Mouse (Mus musculus) hindbrain, embryonic 11.5 days (tissue): ENCODE results near the gene Ip6k3. TPM values are rescaled to one million over a fixed set of nuclear protein-coding genes. Genes with fewer than 3 reads are reported as not detected.

Experiments used
- ATAC-seq: fragments of 200-750 bp; cut with Nextera tagmentation; 2 replicates; pipeline ENCODE4 v1.8.0; 2017; ENCODE audit warnings: mild to moderate bottlenecking, moderate TSS enrichment, moderate library complexity; ENCODE audit not compliant: low FRiP score
- DNase-seq: peaks from one replicate; pipeline ENCODE4 v3.0.0-alpha.2; 2015; ENCODE audit warnings: low spot score
- H3K27ac ChIP-seq: fragments of 300-500 bp; sonication (generic); 2 replicates; pipeline ENCODE4 v1.5.1; 2014; ENCODE audit warnings: mild to moderate bottlenecking, low read depth, low read length
- H3K27me3 ChIP-seq: fragments of 300-500 bp; sonication (generic); 2 replicates; pipeline ENCODE4 v1.6.1; 2014; ENCODE audit warnings: mild to moderate bottlenecking, low read length, moderate library complexity, mixed read lengths; ENCODE audit not compliant: control insufficient read depth, insufficient read depth
- H3K36me3 ChIP-seq: fragments of 300-500 bp; sonication (generic); 2 replicates; pipeline ENCODE4 v1.6.1; 2014; ENCODE audit warnings: mild to moderate bottlenecking, low read length, moderate library complexity, mixed read lengths; ENCODE audit not compliant: control insufficient read depth, insufficient read depth
- H3K4me1 ChIP-seq: fragments of 300-500 bp; sonication (generic); replicated peaks from 2 replicates; pipeline ENCODE4 v1.6.1; 2014; ENCODE audit warnings: low read length, mixed read lengths; ENCODE audit not compliant: control insufficient read depth, insufficient read depth
- H3K4me2 ChIP-seq: fragments of 300-500 bp; sonication (generic); replicated peaks from 2 replicates; pipeline ENCODE4 v1.6.1; 2014; ENCODE audit warnings: mild to moderate bottlenecking, low read depth, low read length
- H3K4me3 ChIP-seq: fragments of 300-500 bp; sonication (generic); 2 replicates; pipeline ENCODE4 v1.5.1; 2014; ENCODE audit warnings: low read depth, low read length
- H3K9ac ChIP-seq: fragments of 300-500 bp; sonication (generic); 2 replicates; pipeline ENCODE4 v1.6.1; 2014; ENCODE audit warnings: low read depth, low read length
- H3K9me3 ChIP-seq: fragments of 300-500 bp; sonication (generic); 2 replicates; pipeline ENCODE4 v1.6.1; 2016; ENCODE audit warnings: low read length; ENCODE audit not compliant: control insufficient read depth
- WGBS: fragments of 180-500 bp; shearing (Covaris S2); extraction: QIAGEN DNeasy Blood & Tissue Kit; methylation state at CpG from one replicate; pipeline ENCODE4 v1.1.7; 2014; 5-methylcytosine and 5-hydroxymethylcytosine counted together
- polyA plus RNA-seq: library from polyadenylated mRNA; unstranded; fragments of >200 nt; fragmentation: Nextera tagmentation; extraction: Ambion mirVana; gene quantifications from 2 replicates; pipeline ENCODE4 v1.2.1, GENCODE M21; 2014

The Ip6k3 gene
- polyA plus RNA-seq, 1 experiment from 2014 or later, result 0.23 TPM

DNA sequence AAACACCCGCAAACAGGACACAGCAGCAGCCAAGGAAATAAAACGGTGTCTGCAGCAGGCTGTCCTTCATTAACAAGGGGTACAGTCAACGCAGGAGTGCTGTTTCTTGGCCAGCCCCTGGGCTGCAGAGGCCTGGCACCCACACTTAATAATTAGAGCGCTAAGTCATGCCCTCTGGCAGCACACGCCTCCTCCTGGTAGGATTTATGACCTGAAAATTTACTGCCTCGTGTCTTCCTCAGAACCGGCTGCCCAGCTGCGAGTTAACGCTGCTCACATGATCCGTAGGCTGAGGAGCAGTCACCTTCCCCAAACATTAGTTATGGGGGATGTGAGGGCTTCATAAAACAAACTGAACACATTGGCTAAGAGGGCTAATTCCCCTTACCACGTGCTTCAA lies 33.2 kb upstream of the Ip6k3 start:
- no peak overlapping the region for H3K9ac ChIP-seq
- ATAC-seq (no peak), DNase-seq (no peak)
- no peaks in the 10 kb centered on the region for H3K9me3 ChIP-seq
- no peak overlapping the region for H3K4me3 ChIP-seq
- H3K36me3 ChIP-seq, result peaks cover 13% of the 10 kb centered on the region; the same call in 1 of the 2 replicates
- 88% methylated on average over 11 of the region's 11 CpGs for WGBS
- H3K27me3 ChIP-seq, result no peaks in the 10 kb centered on the region
- no peak overlapping the region for H3K27ac ChIP-seq
- no peaks in the 10 kb centered on the region; the same call in 1 of the 2 replicates for H3K4me1 ChIP-seq
- H3K4me2 ChIP-seq, result no peak overlapping the region

DNA sequence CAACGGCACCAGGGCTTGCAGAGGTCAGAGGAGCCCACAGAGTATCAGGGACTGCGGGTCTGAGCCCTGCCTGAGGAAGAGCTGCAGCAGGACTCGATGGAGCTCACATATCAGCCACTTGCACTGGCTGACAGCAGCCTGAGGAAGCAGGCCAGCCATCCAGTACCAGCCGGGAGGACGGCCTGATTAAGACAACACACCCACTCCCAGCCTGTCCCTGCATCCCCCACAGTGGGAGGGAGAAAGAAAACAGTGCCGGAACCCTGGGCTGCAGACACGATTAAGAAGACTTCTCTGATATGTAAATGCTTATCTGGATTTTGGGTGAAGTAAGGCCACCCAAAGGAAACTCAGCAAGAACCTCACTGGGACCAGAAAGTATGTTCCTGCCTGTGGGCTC lies 32.3 kb upstream of the Ip6k3 start:
- Histone ChIP-seq H3K4me3 (no peak overlapping the region), H3K36me3 (peaks cover 13% of the 10 kb centered on the region; the same call in 1 of the 2 replicates), H3K4me2 (no peak overlapping the region), H3K27me3 (no peaks in the 10 kb centered on the region), H3K9ac (no peak overlapping the region), H3K27ac (no peak overlapping the region), H3K9me3 (no peaks in the 10 kb centered on the region), H3K4me1 (no peaks in the 10 kb centered on the region; the same call in 1 of the 2 replicates)
- 78% methylated on average over 7 of the region's 7 CpGs for WGBS
- ATAC-seq (no peak), DNase-seq (no peak)

DNA sequence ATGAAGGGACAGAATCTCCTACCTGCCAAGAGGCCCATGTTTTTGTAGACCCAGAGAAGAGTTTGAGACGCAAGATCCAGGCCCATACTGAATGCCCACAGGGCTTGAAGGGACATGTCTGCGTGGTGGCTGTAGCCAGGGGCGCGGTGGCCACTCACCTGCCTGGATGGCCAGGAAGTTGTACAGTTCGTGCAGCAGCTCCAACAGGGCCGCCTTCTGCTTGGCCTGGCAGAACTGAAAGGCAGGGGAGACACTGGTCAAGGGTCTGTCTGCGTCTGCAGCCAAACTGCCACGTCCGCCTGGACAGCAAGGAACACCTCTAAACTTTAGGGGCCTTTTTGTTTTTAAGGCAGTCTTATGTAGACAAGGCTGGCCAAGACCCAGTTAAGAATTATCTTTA lies 31.6 kb upstream of the Ip6k3 start:
- Histone ChIP-seq H3K4me2 (no peak overlapping the region), H3K27ac (no peak overlapping the region), H3K4me1 (no peaks in the 10 kb centered on the region), H3K27me3 (no peaks in the 10 kb centered on the region), H3K9me3 (no peaks in the 10 kb centered on the region), H3K36me3 (peaks cover 13% of the 10 kb centered on the region; the same call in 1 of the 2 replicates), H3K4me3 (no peak overlapping the region), H3K9ac (no peak overlapping the region)
- 97% methylated on average over 9 of the region's 9 CpGs for WGBS
- ATAC-seq (no peak), DNase-seq (no peak)

DNA sequence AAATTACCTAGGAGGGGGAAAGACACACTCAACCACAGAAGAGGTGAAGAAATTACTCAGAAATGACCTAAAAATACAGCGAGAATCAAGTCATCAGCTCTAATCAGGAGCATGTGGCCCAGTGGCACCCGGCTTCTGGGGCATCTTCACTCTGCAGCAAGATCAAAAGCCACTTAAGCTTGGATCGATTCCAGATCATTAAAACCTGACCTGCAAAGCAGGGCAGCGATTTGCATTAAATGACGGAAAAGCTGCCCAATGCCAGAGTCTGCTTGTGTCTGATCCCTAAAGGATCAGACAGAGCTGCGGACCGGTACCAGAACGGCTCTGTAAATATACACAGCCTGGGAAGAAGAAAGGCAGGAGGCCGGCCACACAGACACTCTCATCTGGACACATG lies 28.6 kb upstream of the Ip6k3 start:
- H3K4me3 ChIP-seq, result no peak overlapping the region
- H3K9me3 ChIP-seq, result no peaks in the 10 kb centered on the region
- DNase-seq, result no peak
- H3K27me3 ChIP-seq, result no peaks in the 10 kb centered on the region
- WGBS, result 75% methylated on average over 9 of the region's 9 CpGs
- H3K27ac ChIP-seq, result 0 out of 2 replicates have a peak overlapping the region, but pooled peaks have one; percentile 4
- peaks cover 17% of the 10 kb centered on the region for H3K36me3 ChIP-seq
- no peak overlapping the region for H3K9ac ChIP-seq
- ATAC-seq, result no peak
- no peak overlapping the region for H3K4me2 ChIP-seq
- no peaks in the 10 kb centered on the region; the same call in 1 of the 2 replicates for H3K4me1 ChIP-seq

DNA sequence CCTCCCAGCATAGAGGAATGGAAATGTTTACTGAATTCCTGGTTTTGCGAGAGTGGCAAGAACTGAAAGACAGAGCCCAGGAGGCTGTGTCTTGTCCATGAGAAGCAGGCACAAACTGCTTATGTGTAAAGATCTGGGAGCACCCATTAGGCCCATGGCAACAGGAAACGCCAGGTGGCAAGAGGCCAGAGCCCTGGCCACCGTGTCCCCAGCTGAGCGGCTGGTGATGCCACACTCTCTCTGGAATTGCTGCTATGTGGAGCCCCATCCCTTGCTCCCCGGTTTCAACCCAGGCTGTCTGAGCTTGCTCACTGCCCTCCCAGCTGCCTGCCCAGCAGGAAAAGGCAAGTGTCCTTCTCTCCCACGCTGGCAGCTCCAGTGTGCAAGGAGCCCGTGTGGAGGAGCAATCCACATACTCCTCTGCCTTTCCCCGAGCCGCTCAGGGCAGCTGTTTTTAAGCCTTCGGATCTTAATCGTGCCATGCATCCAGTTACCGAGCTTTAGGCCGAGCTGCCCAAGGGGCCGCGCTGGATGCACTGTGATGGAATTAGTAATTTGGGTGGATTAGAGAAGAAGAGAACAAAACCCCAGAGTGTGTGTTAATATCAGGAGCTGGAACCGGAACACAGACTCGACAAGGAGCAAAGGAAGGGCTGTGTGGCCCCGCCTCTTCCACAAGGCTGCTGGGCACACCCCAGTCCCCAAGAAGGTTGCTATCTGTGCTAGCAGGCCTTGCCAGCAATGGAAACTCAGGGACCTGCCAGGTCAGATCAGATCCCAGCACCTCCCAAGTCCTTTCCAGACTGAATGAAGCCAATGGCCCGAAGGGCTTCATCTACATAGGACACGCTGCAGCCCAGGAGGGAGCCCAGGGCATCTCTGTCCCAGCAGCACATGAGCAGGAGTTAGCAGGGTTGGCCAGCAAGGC lies 26.9 kb upstream of the Ip6k3 start:
- Histone ChIP-seq H3K4me3 (no peak overlapping the region), H3K36me3 (peaks cover 10% of the 10 kb centered on the region), H3K9me3 (no peaks in the 10 kb centered on the region), H3K27me3 (no peaks in the 10 kb centered on the region), H3K9ac (no peak overlapping the region), H3K4me2 (no peak overlapping the region), H3K4me1 (no peaks in the 10 kb centered on the region; the same call in 1 of the 2 replicates), H3K27ac (no peak overlapping the region)
- 77% methylated on average over 20 of the region's 20 CpGs for WGBS
- ATAC-seq (no peak), DNase-seq (no peak)

DNA sequence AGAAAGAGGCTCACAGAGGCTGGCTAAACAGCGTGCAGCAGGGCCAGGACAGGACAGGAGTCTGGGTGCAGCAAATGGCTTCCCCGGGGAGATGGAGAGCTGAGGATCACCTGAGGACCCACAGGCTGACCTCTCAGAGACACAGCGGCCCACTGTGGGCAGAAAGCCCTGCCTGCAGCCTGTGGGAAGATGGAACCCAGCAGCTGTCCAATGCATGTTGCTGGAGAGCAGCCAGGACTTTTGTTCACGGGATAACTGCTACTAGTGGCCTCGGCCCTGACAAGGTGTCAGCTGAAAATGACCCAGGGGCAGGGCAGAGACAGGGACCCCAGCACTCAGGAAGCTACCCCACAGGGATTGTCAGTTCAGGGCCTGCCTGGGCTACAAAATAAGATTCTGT lies 24.2 kb upstream of the Ip6k3 start:
- H3K36me3 ChIP-seq, result peaks cover 9% of the 10 kb centered on the region; the same call in 1 of the 2 replicates
- H3K9ac ChIP-seq, result no peak overlapping the region
- no peak for ATAC-seq
- H3K4me3 ChIP-seq, result no peak overlapping the region
- H3K27ac ChIP-seq, result no peak overlapping the region
- no peaks in the 10 kb centered on the region for H3K27me3 ChIP-seq
- no peak overlapping the region for H3K4me2 ChIP-seq
- H3K4me1 ChIP-seq, result peaks cover 2% of the 10 kb centered on the region; the same call in 1 of the 2 replicates
- 86% methylated on average over 5 of the region's 5 CpGs for WGBS
- H3K9me3 ChIP-seq, result no peaks in the 10 kb centered on the region
- no peak for DNase-seq

DNA sequence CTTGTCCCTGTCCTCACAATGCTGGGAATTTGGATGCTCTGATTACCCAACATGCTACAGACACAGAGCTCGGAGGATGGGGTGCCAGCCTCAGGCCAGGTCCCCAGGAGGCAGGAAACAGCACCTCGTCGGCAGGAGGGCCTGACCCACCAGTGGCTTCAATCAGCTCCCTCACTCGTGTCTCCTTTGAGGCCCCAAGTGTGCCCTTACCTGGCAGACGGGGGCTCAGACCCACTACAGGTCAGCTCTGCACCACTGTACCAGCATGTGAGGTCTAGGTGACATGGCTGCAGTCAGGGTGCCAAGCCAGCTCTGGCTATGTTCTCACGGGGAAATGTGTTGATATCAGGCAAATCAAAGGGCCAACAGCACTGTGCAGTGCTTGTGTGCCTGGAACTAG lies 23.6 kb upstream of the Ip6k3 start:
- WGBS, result 87% methylated on average over 6 of the region's 6 CpGs
- no peak for DNase-seq
- no peak overlapping the region for H3K4me3 ChIP-seq
- peaks cover 2% of the 10 kb centered on the region; the same call in 1 of the 2 replicates for H3K4me1 ChIP-seq
- H3K27ac ChIP-seq, result no peak overlapping the region
- no peaks in the 10 kb centered on the region for H3K27me3 ChIP-seq
- no peak for ATAC-seq
- H3K9me3 ChIP-seq, result no peaks in the 10 kb centered on the region
- H3K9ac ChIP-seq, result no peak overlapping the region
- H3K36me3 ChIP-seq, result peaks cover 9% of the 10 kb centered on the region; the same call in 1 of the 2 replicates
- no peak overlapping the region for H3K4me2 ChIP-seq

DNA sequence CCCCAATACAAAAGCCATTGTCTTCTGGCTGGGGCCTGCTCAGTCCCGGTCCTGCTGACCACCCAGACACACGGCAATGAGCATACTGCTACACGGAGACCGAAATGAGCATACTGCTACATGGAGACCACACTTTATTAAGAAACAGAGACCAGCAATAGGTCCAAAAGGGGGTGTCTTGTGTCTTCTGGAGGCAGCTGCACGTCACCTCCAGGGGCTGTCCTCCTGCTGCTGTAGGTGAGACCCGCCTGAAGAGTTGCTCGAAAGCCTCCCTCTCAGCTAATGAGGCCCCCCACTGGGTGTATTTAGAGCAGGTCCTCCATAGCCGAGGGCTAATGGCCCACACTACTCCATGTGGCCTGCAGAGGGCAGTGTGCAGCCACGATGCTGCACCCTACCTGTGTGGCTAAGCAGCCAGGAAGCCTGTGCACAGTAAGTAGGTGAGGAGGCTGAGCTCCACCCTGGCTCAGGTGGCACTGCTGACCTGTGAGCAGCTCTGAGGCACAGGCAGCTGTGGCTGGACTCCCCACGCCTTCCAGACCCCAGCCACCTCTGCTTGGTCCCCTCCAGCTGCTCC lies 22.1 kb upstream of the Ip6k3 start:
- peaks cover 9% of the 10 kb centered on the region; the same call in 1 of the 2 replicates for H3K36me3 ChIP-seq
- no peak overlapping the region for H3K9ac ChIP-seq
- DNase-seq (peak; percentile 80), ATAC-seq (peak; percentile 63; the same call in 1 of the 2 replicates)
- peak overlapping the region; percentile 17; the same call in 1 of the 2 replicates for H3K27ac ChIP-seq
- H3K27me3 ChIP-seq, result no peaks in the 10 kb centered on the region
- H3K4me2 ChIP-seq, result no peak overlapping the region
- 35% methylated on average over 10 of the region's 10 CpGs for WGBS
- no peaks in the 10 kb centered on the region for H3K9me3 ChIP-seq
- H3K4me1 ChIP-seq, result peaks cover 2% of the 10 kb centered on the region; the same call in 1 of the 2 replicates
- no peak overlapping the region for H3K4me3 ChIP-seq
